ENCODE assay signal across 9 mouse cellular contexts in genomic region chr8:87594272-87594671, GRCm38 (mm10). TPM values are rescaled to one million over a fixed set of nuclear protein-coding genes. Genes with fewer than 3 reads are reported as not detected.
DNase-seq lines count a peak whose midpoint lies in the region; ATAC-seq and TF ChIP-seq lines count a peak whose summit lies in the region.
"Had no signal": no experiment of that assay in that cellular context is flagged by ENCODE, and none has a peak within 500 bp of the region (broad histone marks: within the 10 kb centered on the region; RNA-seq: fewer than 3 reads in every experiment).

No protein-coding gene starts in this region.

- H3K9ac ChIP-seq in embryonic facial prominence, embryonic 11.5 days (replicated peaks; ENCODE audit: low read length): no peak overlapping the region
- no peak overlapping the region for H3K9ac ChIP-seq in lung, embryonic 14.5 days

- no peak overlapping the region for H3K27ac ChIP-seq in embryonic facial prominence, embryonic 11.5 days (replicated peaks; ENCODE audit: low read depth, low read length)
- H3K27ac ChIP-seq in heart, embryonic 10.5 days: no peak overlapping the region
- no peak overlapping the region for H3K27ac ChIP-seq in lung, embryonic 14.5 days (ENCODE audit: low read depth)

- H3K27me3 ChIP-seq in embryonic facial prominence, embryonic 11.5 days (ENCODE audit: control insufficient read depth, insufficient read depth, low read length): no peaks in the 10 kb centered on the region
- H3K27me3 ChIP-seq in heart, embryonic 10.5 days (ENCODE audit: insufficient read depth, poor library complexity, severe bottlenecking): 0 out of 2 replicates have a peak, but pooled peaks cover 11% of the 10 kb centered on the region
- H3K27me3 ChIP-seq in lung, embryonic 14.5 days (ENCODE audit: insufficient read depth, low read length): no peaks in the 10 kb centered on the region

- H3K4me2 ChIP-seq in embryonic facial prominence, embryonic 11.5 days (ENCODE audit: low read depth, low read length): no peak overlapping the region
- H3K4me2 ChIP-seq in lung, embryonic 14.5 days: no peak overlapping the region

- TF ChIP-seq CTCF in lung, embryonic 14.5 days (IDR thresholded peaks at IDR 0.05; ENCODE audit: low read depth): peak; percentile 93

- no peak overlapping the region for H3K4me3 ChIP-seq in embryonic facial prominence, embryonic 11.5 days (ENCODE audit: low read depth, low read length)
- no peak overlapping the region for H3K4me3 ChIP-seq in heart, embryonic 10.5 days
- H3K4me3 ChIP-seq in lung, embryonic 14.5 days (ENCODE audit: low read depth, low read length): no peak overlapping the region

- no peaks in the 10 kb centered on the region for H3K9me3 ChIP-seq in embryonic facial prominence, embryonic 11.5 days (replicated peaks; ENCODE audit: control insufficient read depth, low read length)
- H3K9me3 ChIP-seq in heart, embryonic 10.5 days: no peaks in the 10 kb centered on the region
- H3K9me3 ChIP-seq in lung, embryonic 14.5 days (ENCODE audit: low read depth, low read length): no peaks in the 10 kb centered on the region

- peak; percentile 15 for DNase-seq in CD4-positive helper T cell, adult 2 months (ENCODE audit: low read depth, low spot score)
- DNase-seq in adrenal gland, postnatal 36 days: peak; percentile 59 to 70
- peak; percentile 75 for DNase-seq in embryonic facial prominence, embryonic 11.5 days (ENCODE audit: low spot score)
- DNase-seq in heart, embryonic 10.5 days (ENCODE audit: low spot score): peak; percentile 82
- DNase-seq in large intestine, adult 2 months (ENCODE audit: low read depth, low spot score): peak; percentile 6
- peak; percentile 84 for DNase-seq in lung, embryonic 14.5 days
- DNase-seq in ovary, postnatal 36 days (ENCODE audit: low spot score): peak; percentile 60
- peak; percentile 46 for DNase-seq in urinary bladder, postnatal 14 days (ENCODE audit: low spot score)

- WGBS in embryonic facial prominence, embryonic 11.5 days: 0% methylated on average over 2 of the region's 2 CpGs
- WGBS in heart, embryonic 10.5 days: 0% methylated on average over 2 of the region's 2 CpGs
- 2% methylated on average over 2 of the region's 2 CpGs for WGBS in large intestine, adult 2 months
- WGBS in lung, embryonic 14.5 days: 0% methylated on average over 2 of the region's 2 CpGs

- H3K4me1 ChIP-seq in embryonic facial prominence, embryonic 11.5 days (ENCODE audit: control insufficient read depth, insufficient read depth, low read length): no peaks in the 10 kb centered on the region
- no peaks in the 10 kb centered on the region for H3K4me1 ChIP-seq in heart, embryonic 10.5 days
- H3K4me1 ChIP-seq in lung, embryonic 14.5 days (ENCODE audit: insufficient read depth): no peaks in the 10 kb centered on the region

- H3K36me3 ChIP-seq in embryonic facial prominence, embryonic 11.5 days (replicated peaks; ENCODE audit: control insufficient read depth, insufficient read depth, low read depth, low read length): no peaks in the 10 kb centered on the region
- no peaks in the 10 kb centered on the region for H3K36me3 ChIP-seq in heart, embryonic 10.5 days
- H3K36me3 ChIP-seq in lung, embryonic 14.5 days (ENCODE audit: insufficient read depth): no peaks in the 10 kb centered on the region

- no peak for ATAC-seq in embryonic facial prominence, embryonic 11.5 days (replicated peaks; ENCODE audit: insufficient number of reproducible peaks, low FRiP score, low TSS enrichment, low read depth)
- ATAC-seq in lung, embryonic 14.5 days (ENCODE audit: insufficient read depth): peak; percentile 71; the same call in 1 of the 2 replicates

RNA-seq across cellular contexts. Expression of gene 4933402J07Rik, which starts 30.6 kb away (rescaled TPM):
- not detected for total RNA-seq in adrenal gland, postnatal 36 days (2021)
- not detected in 2 replicates for polyA plus RNA-seq in embryonic facial prominence, embryonic 11.5 days (2014; fragmentation: Nextera tagmentation; extraction: Ambion mirVana)
- polyA plus RNA-seq in heart, embryonic 10.5 days (2016; fragmentation: Nextera tagmentation; extraction: Ambion mirVana): not detected in 2 replicates
- not detected in 2 replicates for polyA plus RNA-seq in large intestine, adult 2 months (2012; rRNA removed)
- polyA plus RNA-seq in lung, embryonic 14.5 days (2014; fragmentation: Nextera tagmentation; extraction: Ambion mirVana): not detected in 2 replicates
- polyA plus RNA-seq: heart, embryonic 14.5 days had no signal

Comparison
In these comparisons a context has a peak if more than half of its experiments do, and no peak if none do; other contexts are left out.
1. DNase-seq: peak in every context shown above with its lines; median percentile 84 in lung, embryonic 14.5 days; 82 in heart, embryonic 10.5 days; 75 in embryonic facial prominence, embryonic 11.5 days; 64 in adrenal gland, postnatal 36 days; 60 in ovary, postnatal 36 days; 46 in urinary bladder, postnatal 14 days; 15 in CD4-positive helper T cell, adult 2 months; 6 in large intestine, adult 2 months.